Mouse (Mus musculus): ENCODE results near the gene Def8. TPM values are rescaled to one million over a fixed set of nuclear protein-coding genes. Genes with fewer than 3 reads are reported as not detected.

The Def8 gene
- total and polyA plus RNA-seq, 2 experiments = 20.6 to 33.5 TPM

DNA sequence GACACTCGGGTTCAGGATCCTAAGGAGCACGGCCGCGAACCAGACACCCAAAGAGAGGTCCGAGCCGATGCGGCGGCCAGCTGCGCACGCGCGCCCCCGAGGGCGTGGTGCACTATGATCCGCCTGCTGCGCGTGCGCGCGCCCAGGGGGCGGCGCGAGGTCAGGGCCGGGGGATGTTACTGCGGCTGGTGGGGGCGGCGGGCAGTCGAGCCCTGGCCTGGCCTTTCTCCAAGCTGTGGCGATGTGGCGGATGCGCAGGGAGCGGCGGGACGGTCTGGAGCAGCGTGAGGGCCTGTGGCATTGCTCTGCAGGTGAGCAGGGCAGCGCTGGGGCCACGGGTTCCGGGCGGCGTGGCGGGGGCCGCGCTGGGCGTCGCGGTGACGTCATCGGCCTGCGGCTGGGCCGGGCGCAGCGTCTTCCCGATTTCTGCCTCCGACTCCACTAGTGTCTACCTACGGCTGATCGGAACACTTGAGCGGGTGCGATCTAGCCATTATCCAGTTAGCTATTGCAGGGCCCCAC is 54.5 kb downstream of the Def8 start, which contains the start of gene Afg3l1:
Gene Afg3l1, plus strand, starts transcription at position 167 of the 522 bp plus-strand sequence.
- peak; percentile 65 for DNase-seq (ENCODE audit: extremely low read depth, low read depth, low spot score)

DNA sequence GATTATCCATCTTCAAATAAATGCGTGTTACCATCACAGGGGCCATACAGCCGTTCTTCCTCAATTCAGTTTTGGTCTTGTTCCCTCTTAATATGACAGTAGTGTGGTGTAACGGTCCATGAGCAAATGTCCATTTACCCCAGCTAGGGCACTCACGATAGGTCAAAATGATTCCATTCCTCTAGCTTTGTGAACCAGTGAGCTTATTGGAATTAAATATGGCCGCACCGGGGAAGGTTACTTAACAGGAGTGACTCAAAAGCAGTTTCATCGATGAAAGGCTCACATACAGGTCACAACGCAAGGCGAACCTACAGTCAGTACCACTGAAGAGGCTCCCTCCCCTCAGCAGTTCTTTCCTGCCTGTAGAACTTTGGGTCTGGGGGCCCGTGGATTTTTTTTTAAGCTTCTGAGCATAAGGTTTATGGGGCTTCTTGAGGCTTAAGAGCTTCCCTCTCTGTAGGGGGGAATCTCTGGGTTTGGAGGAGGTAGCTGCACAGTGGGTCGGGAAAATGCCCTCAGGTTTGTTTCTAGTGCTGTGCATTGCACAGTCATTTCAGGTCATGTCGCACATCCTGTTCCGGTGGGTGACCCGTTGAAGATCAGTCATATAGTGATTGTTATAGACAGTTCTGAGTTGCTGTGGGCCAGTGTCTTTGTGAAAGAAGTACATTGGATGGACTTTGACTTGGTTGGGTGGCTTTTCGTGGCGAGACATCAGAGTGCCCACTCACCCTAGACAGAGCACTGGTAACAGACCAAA is 55.3 kb downstream of the Def8 start:
- H3K36me3 ChIP-seq (ENCODE audit: control insufficient read depth, insufficient read depth, low read length) = peaks cover 11% of the 10 kb centered on the region; the same call in 1 of the 2 replicates
- WGBS = 25% methylated on average over 16 of the region's 16 CpGs
- peak; percentile 25 for DNase-seq (ENCODE audit: extremely low read depth, low read depth, low spot score)
- peak overlapping the region; percentile 88 for H3K4me3 ChIP-seq (ENCODE audit: insufficient read depth, low read depth, low read length)
- peaks cover 12% of the 10 kb centered on the region; the same call in 1 of the 2 replicates for H3K79me2 ChIP-seq (ENCODE audit: control insufficient read depth, insufficient read depth, low read length)
- no peaks in the 10 kb centered on the region for H3K27me3 ChIP-seq (ENCODE audit: control insufficient read depth, insufficient read depth, low read length)
- H3K9ac ChIP-seq (ENCODE audit: low read depth, low read length) = peak overlapping the region; percentile 97
- TF ChIP-seq CTCF (IDR thresholded peaks at IDR 0.05; ENCODE audit: low read depth, low read length) (no peak), POLR2A (IDR thresholded peaks at IDR 0.05; ENCODE audit: extremely low read depth, insufficient read depth, low read length) (no peak)
- H3K4me1 ChIP-seq (ENCODE audit: control insufficient read depth, insufficient read depth, low read length) = peaks cover 17% of the 10 kb centered on the region; the same call in 1 of the 2 replicates
- H3K27ac ChIP-seq (replicated peaks; ENCODE audit: insufficient read depth, low read depth, low read length) = peak overlapping the region; percentile 94

More for the DNA sequence above, 54.5 kb downstream of the Def8 start, which contains the start of gene Afg3l1:
- TF ChIP-seq CTCF (IDR thresholded peaks at IDR 0.05; ENCODE audit: low read depth, low read length) (no peak), POLR2A (IDR thresholded peaks at IDR 0.05; ENCODE audit: extremely low read depth, insufficient read depth, low read length) (peak; percentile 54; the same call in 1 of the 2 replicates)
- Histone ChIP-seq H3K79me2 (ENCODE audit: control insufficient read depth, insufficient read depth, low read length) (peaks cover 12% of the 10 kb centered on the region; the same call in 1 of the 2 replicates), H3K9ac (ENCODE audit: low read depth, low read length) (peak within 1 kb of the TSS; percentile 97), H3K4me1 (ENCODE audit: control insufficient read depth, insufficient read depth, low read length) (peaks cover 19% of the 10 kb centered on the region), H3K36me3 (ENCODE audit: control insufficient read depth, insufficient read depth, low read length) (peaks cover 5% of the 10 kb centered on the region; the same call in 1 of the 2 replicates), H3K4me3 (ENCODE audit: insufficient read depth, low read depth, low read length) (peak within 1 kb of the TSS; percentile 88), H3K27me3 (ENCODE audit: control insufficient read depth, insufficient read depth, low read length) (no peaks in the 10 kb centered on the region), H3K27ac (replicated peaks; ENCODE audit: insufficient read depth, low read depth, low read length) (peak within 1 kb of the TSS; percentile 94)
- WGBS = under 1% methylated on average over 57 of the region's 58 CpGs

DNA sequence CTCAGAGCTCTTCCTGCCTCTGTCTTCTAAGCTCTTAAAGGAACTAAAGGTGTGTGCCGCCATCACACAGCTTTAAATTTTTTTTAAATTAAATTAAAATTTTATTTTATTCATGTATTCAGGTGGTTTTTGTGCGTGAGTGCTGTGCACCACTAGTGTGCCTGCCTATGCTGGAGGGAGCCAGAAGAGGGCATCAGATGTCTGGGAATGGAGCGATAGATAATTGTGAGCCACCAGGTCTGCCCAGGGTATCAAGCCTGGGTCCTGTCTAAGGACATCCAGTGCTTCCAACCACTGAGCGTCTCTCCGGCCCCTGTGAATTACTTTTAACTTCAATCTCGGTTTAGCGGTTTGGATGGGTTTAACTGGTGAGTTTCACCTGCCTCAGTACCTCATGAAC is 59.3 kb downstream of the Def8 start:
- TF ChIP-seq CTCF (IDR thresholded peaks at IDR 0.05; ENCODE audit: low read depth, low read length) (peak; percentile 34; the same call in 1 of the 2 replicates), POLR2A (IDR thresholded peaks at IDR 0.05; ENCODE audit: extremely low read depth, insufficient read depth, low read length) (no peak)
- peaks cover 34% of the 10 kb centered on the region for H3K36me3 ChIP-seq (ENCODE audit: control insufficient read depth, insufficient read depth, low read length)
- H3K4me1 ChIP-seq (ENCODE audit: control insufficient read depth, insufficient read depth, low read length) = peaks cover 10% of the 10 kb centered on the region; the same call in 1 of the 2 replicates
- no peak overlapping the region for H3K4me3 ChIP-seq (ENCODE audit: insufficient read depth, low read depth, low read length)
- 96% methylated on average over 7 of the region's 7 CpGs for WGBS
- H3K27ac ChIP-seq (replicated peaks; ENCODE audit: insufficient read depth, low read depth, low read length) = no peak overlapping the region
- H3K9ac ChIP-seq (ENCODE audit: low read depth, low read length) = no peak overlapping the region
- no peaks in the 10 kb centered on the region for H3K27me3 ChIP-seq (ENCODE audit: control insufficient read depth, insufficient read depth, low read length)
- H3K79me2 ChIP-seq (ENCODE audit: control insufficient read depth, insufficient read depth, low read length) = peaks cover 12% of the 10 kb centered on the region; the same call in 1 of the 2 replicates
- DNase-seq (ENCODE audit: extremely low read depth, low read depth, low spot score) = no peak

DNA sequence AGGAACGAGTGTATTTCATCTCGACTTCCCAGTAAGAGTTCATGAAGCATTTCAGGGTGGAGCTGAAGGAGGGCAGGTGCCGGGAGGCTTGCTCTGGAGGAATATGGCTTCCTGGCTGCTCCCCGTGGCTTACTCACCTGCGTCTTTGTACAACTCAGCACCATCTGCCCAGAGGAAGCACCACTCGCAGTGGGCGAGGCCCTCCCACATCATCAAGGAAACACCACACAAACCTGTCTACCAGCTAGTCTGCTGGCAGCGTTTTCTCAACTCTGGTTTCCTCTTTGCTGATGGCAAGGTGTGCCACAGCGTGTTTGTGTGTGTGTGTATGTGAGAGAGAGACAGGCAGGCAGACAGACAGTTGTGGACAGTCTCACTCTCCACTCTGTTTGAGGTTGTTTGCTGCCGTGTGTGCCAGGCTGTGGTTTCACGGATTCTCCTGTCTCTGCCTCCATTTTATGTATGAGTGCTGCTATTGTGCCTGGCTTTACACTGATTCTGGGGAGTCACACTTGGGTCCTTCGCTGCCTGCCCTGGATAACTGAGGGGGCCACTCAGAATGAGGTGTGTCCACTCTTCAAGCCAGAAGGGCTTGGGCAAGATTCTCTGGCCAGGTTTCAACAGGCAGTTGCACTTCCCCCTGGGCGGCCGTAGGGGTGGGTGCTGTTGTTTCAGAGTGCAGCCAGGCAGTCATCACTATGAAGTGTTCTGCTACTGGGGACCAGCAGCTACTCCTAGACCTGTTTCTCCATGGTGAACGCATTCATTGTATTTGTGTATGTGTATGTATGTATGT is 68.2 kb downstream of the Def8 start:
- H3K27me3 ChIP-seq (ENCODE audit: control insufficient read depth, insufficient read depth, low read length) = no peaks in the 10 kb centered on the region
- DNase-seq (ENCODE audit: extremely low read depth, low read depth, low spot score) = no peak
- 91% methylated on average over 15 of the region's 15 CpGs for WGBS
- TF ChIP-seq CTCF (IDR thresholded peaks at IDR 0.05; ENCODE audit: low read depth, low read length) (no peak), POLR2A (IDR thresholded peaks at IDR 0.05; ENCODE audit: extremely low read depth, insufficient read depth, low read length) (no peak)
- H3K4me1 ChIP-seq (ENCODE audit: control insufficient read depth, insufficient read depth, low read length) = no peaks in the 10 kb centered on the region
- H3K4me3 ChIP-seq (ENCODE audit: insufficient read depth, low read depth, low read length) = no peak overlapping the region
- H3K79me2 ChIP-seq (ENCODE audit: control insufficient read depth, insufficient read depth, low read length) = no peaks in the 10 kb centered on the region
- H3K36me3 ChIP-seq (ENCODE audit: control insufficient read depth, insufficient read depth, low read length) = peaks cover 67% of the 10 kb centered on the region
- H3K27ac ChIP-seq (replicated peaks; ENCODE audit: insufficient read depth, low read depth, low read length) = no peak overlapping the region
- no peak overlapping the region for H3K9ac ChIP-seq (ENCODE audit: low read depth, low read length)

DNA sequence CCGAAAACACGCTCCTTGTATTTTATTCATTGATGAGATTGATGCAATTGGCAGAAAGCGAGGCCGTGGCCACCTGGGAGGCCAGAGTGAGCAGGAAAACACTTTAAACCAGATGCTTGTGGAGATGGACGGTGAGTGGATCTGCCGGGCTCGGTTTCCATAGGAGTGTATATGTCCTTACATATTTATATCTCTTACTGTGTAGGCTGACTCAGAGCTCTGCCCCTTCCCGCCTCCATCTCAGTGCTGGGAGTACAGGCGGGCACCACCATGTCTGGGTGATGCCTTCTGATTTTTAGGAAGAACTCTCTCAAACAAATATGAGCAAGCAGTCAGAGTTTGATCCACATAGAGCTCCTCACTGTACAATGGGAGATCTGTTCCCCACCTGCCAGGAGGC is 69.6 kb downstream of the Def8 start:
- H3K4me3 ChIP-seq (ENCODE audit: insufficient read depth, low read depth, low read length) = no peak overlapping the region
- no peaks in the 10 kb centered on the region for H3K79me2 ChIP-seq (ENCODE audit: control insufficient read depth, insufficient read depth, low read length)
- H3K27me3 ChIP-seq (ENCODE audit: control insufficient read depth, insufficient read depth, low read length) = no peaks in the 10 kb centered on the region
- no peak overlapping the region for H3K9ac ChIP-seq (ENCODE audit: low read depth, low read length)
- no peaks in the 10 kb centered on the region for H3K4me1 ChIP-seq (ENCODE audit: control insufficient read depth, insufficient read depth, low read length)
- 96% methylated on average over 9 of the region's 9 CpGs for WGBS
- no peak for TF ChIP-seq POLR2A (IDR thresholded peaks at IDR 0.05; ENCODE audit: extremely low read depth, insufficient read depth, low read length)
- TF ChIP-seq CTCF (IDR thresholded peaks at IDR 0.05; ENCODE audit: low read depth, low read length) = no peak
- H3K36me3 ChIP-seq (ENCODE audit: control insufficient read depth, insufficient read depth, low read length) = peaks cover 55% of the 10 kb centered on the region
- H3K27ac ChIP-seq (replicated peaks; ENCODE audit: insufficient read depth, low read depth, low read length) = no peak overlapping the region
- no peak for DNase-seq (ENCODE audit: extremely low read depth, low read depth, low spot score)

Data from liver, adult 2 months (tissue).